Mouse (Mus musculus) adrenal gland, adult 10 weeks (tissue): Measurements from ENCODE around the gene Zdhhc24. TPM values are rescaled to one million over a fixed set of nuclear protein-coding genes. Genes with fewer than 3 reads are reported as not detected.

ENCODE experiments used
- polyA plus RNA-seq: library from polyadenylated mRNA; stranded (reverse); fragments of 350-450 nt; fragmentation: Illumina TruSeq; extraction: RNeasy Lipid Tissue Mini Kit (QIAGEN cat#74804); gene quantifications from one replicate; pipeline ENCODE4 v1.2.3, GENCODE M21; 2014; ENCODE audit warnings: low read depth, low replicate concordance

Gene Zdhhc24
- 38.0 TPM for polyA plus RNA-seq

DNA sequence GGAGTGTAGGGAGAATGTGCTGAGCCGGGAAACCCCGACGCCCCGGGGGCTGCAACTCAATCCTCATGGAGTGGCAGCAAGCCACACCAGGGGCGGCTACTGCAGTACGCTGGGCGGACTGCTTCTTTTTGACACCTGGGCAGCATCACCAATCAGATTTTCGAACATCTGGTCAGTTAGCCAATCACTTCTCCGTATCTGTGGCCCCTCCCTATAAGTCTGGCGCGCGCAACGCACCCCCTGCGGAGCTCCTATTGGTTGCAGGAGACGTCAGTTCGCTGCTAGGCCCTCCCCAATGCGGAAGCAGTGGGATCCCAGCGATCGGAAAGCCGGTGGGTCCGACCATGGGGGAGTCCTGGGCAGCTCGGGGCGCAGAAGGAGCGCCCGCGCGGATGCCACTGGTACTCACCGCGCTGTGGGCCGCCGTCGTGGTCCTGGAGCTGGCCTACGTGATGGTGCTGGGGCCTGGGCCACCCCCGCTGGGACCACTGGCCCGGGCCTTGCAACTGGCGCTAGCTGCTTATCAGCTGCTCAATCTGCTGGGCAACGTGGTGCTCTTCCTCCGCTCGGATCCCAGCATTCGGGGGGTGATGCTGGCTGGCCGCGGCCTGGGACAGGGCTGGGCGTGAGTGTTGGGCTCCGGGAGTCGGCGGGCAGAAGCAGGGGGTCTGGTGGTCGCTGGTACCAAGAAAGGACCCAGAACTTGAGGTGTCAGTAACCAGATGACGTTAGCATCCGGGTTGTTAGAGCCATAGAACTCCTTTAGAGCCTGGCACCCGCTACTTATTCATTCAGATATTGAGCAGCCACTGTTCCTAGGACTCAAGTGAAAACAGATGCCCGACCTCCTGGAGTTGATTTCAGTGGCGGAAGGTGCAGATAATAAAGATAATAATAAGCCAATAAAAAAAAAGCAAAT, at the start of gene Zdhhc24:
Zdhhc24 (plus strand) TSS at position 264 of the 919 bp plus-strand sequence.

DNA sequence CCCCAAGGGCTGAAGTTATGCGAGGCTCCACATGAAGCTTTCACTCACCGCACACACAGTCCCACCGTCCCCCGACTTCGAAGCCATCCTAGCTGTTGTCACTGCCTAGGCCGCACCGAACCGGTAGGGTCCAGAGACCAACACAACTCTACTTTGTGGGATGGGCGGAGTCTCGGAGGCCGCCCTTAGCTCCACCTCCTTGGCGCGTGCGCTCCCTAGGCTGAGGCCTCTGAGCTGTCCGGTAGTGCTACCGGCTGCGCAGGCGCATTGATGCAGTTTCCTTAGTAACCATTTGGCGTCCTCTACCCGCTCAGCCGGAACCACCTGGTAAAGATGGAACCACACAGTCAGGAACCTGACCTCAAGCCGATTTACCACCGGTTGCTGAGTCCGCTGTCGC, 39.3 kb upstream of the Zdhhc24 start, which contains the start of the genes Ccs and Ccdc87:
Ccs (minus strand) TSS at position 184 of the 400 bp plus-strand sequence.
Ccdc87 (plus strand) TSS at position 218 of the 400 bp plus-strand sequence.

DNA sequence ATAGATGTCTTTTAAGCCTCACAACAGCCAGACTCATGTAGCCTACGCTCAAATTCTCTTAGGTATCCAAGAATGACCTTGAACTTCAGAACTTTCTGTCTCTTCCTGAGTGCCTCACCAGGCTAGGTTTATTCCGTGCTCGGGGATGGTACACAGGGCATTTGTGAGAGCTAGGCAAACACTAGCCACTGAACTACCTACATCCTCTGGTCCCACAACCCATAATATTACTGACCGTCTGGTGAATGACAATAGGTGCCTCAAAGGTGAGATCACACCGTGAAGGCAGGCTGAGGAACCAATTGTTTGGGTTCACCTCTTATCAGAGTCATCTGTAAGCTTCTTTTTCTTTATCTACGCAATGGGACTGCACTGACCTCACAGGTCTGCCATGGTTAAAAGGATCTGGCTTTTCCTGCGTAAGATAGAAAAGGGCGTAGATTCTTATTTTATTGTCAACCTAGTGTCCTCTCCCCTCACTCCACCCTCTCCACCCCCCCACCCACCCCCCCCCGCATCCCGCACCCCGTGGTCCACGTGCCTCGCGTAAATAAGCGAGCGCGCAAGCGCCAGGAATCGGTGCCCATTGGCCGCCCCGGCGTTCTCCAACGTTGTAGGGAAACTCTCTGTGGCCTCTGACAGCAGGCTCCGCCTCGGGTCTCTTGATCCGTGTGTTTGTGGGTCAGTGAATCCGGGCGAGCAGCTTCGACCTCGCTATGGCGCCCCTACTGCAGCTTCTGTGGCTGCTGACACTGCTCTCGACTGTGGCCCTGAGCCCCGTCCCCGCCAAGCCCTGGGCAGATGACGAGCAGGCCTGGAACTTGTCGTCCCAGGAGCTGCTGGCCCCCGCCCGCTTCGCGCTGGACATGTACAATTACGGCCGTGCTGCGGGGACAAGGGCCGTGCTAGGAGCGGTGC, 23.7 kb upstream of the Zdhhc24 start, which contains the start of gene Ctsf:
Ctsf (plus strand) TSS at position 579 of the 918 bp plus-strand sequence.

DNA sequence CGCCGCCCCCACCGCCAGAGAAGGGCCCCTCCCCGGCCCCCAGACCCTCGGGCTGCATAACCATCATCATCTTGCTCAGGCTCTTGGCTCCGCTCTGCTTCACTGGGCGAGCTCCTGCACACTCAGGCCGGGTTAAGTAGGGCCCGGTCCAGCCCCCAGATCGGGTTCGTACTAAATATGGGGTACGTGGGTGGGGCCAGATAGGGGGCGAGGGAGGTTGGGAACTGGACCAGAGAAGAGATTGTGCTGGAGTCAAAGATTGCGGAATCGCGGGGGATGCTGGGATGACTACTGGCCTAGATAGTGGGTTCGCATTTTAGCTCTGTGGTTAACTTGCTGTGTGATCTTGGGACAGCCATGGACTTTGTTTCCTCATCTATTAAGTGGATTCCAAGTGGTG, 683 bp upstream of the Zdhhc24 start, which contains the start of gene Actn3:
Actn3 (minus strand) TSS at position 125 of the 400 bp plus-strand sequence.

DNA sequence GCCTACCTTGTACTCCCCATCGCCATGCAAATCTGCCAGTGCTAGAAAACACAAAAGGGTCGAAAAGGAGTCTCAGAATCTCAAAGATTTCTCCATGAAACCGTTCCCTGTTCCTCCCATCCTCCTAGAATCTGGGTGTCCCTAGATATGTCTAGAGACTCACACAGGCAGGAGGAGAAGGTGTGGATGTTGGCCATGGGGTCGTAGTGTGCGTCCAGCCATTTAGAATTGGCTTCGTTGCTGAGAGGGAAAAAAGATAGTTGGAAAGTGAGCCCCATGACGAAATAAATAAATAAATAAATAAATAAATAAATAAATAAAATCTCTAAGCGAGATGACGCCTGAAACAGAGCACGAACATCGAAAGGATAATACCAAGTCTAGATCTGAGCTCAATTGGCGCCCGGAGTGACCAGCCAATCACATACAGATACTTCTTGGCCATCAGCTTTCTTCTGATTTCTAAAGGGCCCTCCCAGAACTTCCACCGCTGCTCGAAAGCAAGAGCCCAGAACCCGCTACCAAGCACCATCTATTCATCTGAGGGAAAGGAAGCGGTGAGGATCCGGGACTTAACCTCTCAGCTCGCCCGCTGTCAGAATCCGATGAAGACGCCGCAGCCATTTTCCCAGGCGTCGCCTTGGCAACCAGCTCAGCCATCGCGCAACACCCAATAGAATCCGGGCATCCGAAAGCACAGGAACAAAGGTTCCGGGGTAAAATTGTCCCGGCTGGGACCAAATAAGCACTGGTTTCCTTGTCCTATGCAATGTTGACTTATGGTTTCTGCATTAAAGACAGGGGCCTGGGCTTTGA, 27.7 kb downstream of the Zdhhc24 start, which contains the start of gene Bbs1:
Bbs1 (minus strand) TSS at position 650 of the 816 bp plus-strand sequence.

DNA sequence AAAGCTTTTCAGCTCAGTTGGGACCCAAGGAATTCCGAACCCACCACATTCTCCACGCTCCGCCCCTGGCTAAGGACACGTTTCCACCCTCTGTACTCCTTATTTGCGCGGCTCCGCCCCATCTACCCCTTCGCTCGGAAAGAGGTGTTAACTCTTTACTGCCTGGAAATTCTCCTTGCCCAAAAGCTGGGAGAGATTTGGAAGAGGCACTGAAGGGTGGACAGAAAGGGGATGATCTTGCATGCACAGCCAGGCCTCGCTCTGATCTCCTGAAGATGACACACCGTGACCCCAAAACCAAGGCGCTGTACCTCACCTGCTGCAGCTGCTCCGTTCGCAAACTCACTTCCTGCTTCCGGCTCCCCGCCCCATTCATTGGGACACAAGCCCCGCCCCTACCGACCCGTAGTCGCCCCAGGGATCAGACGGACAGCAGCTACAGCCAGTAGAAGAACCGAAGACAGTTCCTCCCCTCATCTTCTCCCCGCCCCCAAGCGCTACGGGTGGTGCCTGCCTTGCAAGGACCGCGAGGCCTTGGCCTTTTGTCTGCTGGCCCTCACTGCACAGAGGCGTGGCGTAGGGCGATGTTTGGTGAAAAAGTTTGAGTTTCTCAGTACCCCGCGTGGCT, 49.5 kb downstream of the Zdhhc24 start, which contains the start of gene Dpp3:
Dpp3 (minus strand) TSS at position 384 of the 628 bp plus-strand sequence.

Other genes starting within 250 kb of the Zdhhc24 start
- gene Gm960, start 180.0 kb upstream of the Zdhhc24 start, polyA plus RNA-seq, result not detected
- not detected for gene Sptbn2, start 167.5 kb upstream of the Zdhhc24 start, polyA plus RNA-seq
- 20.7 TPM for gene Rbm4b, start 122.2 kb upstream of the Zdhhc24 start, polyA plus RNA-seq
- gene Rbm4, start 84.8 kb upstream of the Zdhhc24 start, polyA plus RNA-seq, result 13.5 TPM
- gene Gm21992, start 67.1 kb upstream of the Zdhhc24 start, polyA plus RNA-seq, result 1.9 TPM
- 6.0 TPM for gene Rbm14, start 67.0 kb upstream of the Zdhhc24 start, polyA plus RNA-seq
- 1.8 TPM for gene Ccs, start 39.3 kb upstream of the Zdhhc24 start, polyA plus RNA-seq
- gene Ccdc87, start 39.3 kb upstream of the Zdhhc24 start, polyA plus RNA-seq, result not detected
- gene Ctsf, start 23.5 kb upstream of the Zdhhc24 start, polyA plus RNA-seq, result 112 TPM
- 2.0 TPM for gene Actn3, start 759 bp upstream of the Zdhhc24 start, polyA plus RNA-seq
- 4.8 TPM for gene Bbs1, start 28.0 kb downstream of the Zdhhc24 start, polyA plus RNA-seq
- 4.0 TPM for gene Dpp3, start 49.6 kb downstream of the Zdhhc24 start, polyA plus RNA-seq
- gene Peli3, start 64.5 kb downstream of the Zdhhc24 start, polyA plus RNA-seq, result 4.0 TPM
- 25.5 TPM for gene Mrpl11, start 83.5 kb downstream of the Zdhhc24 start, polyA plus RNA-seq
- not detected for gene Npas4, start 111.6 kb downstream of the Zdhhc24 start, polyA plus RNA-seq
- not detected for gene Slc29a2, start 145.2 kb downstream of the Zdhhc24 start, polyA plus RNA-seq
- gene B4gat1, start 160.2 kb downstream of the Zdhhc24 start, polyA plus RNA-seq, result 27.2 TPM
- gene AC124502.3, start 160.2 kb downstream of the Zdhhc24 start, polyA plus RNA-seq, result 1.1 TPM
- gene Brms1, start 162.7 kb downstream of the Zdhhc24 start, polyA plus RNA-seq, result not detected
- 0.23 TPM for gene Rin1, start 171.8 kb downstream of the Zdhhc24 start, polyA plus RNA-seq
- 0.41 TPM for gene Cd248, start 189.4 kb downstream of the Zdhhc24 start, polyA plus RNA-seq
- gene Tmem151a, start 206.9 kb downstream of the Zdhhc24 start, polyA plus RNA-seq, result not detected
- 23.0 TPM for gene Yif1a, start 209.9 kb downstream of the Zdhhc24 start, polyA plus RNA-seq
- gene Cnih2, start 219.9 kb downstream of the Zdhhc24 start, polyA plus RNA-seq, result not detected
- gene Rab1b, start 228.4 kb downstream of the Zdhhc24 start, polyA plus RNA-seq, result 6.5 TPM
- 0.58 TPM for gene Klc2, start 239.9 kb downstream of the Zdhhc24 start, polyA plus RNA-seq